Mouse (Mus musculus) hindbrain, postnatal 0 days (tissue): ENCODE results near the gene Kmt5b. TPM values are rescaled to one million over a fixed set of nuclear protein-coding genes. Genes with fewer than 3 reads are reported as not detected.
A peak's percentile ranks its signal among the peaks of the same experiment; 100 is the strongest.

Source experiments
- ATAC-seq: fragments of 200-750 bp; cut with Nextera tagmentation; 2 replicates; pipeline ENCODE4 v1.8.0; 2017; ENCODE audit warnings: mild to moderate bottlenecking, moderate TSS enrichment, moderate library complexity
- DNase-seq: peaks from one replicate; pipeline ENCODE4 v3.0.0-alpha.2; 2015; ENCODE audit warnings: low spot score
- H3K27ac ChIP-seq: fragments of 300-500 bp; sonication (generic); 2 replicates; pipeline ENCODE4 v1.5.1; 2014; ENCODE audit warnings: mild to moderate bottlenecking
- H3K27me3 ChIP-seq: fragments of 300-500 bp; sonication (generic); 2 replicates; pipeline ENCODE4 v1.6.1; 2014; ENCODE audit warnings: low read length, mixed read lengths; ENCODE audit not compliant: insufficient read depth
- H3K36me3 ChIP-seq: fragments of 300-500 bp; sonication (generic); 2 replicates; pipeline ENCODE4 v1.6.1; 2014; ENCODE audit warnings: low read length, mixed read lengths; ENCODE audit not compliant: insufficient read depth
- H3K4me1 ChIP-seq: fragments of 300-500 bp; sonication (generic); 2 replicates; pipeline ENCODE4 v1.6.1; 2014; ENCODE audit warnings: antibody characterized with exemption, low read length, mixed read lengths; ENCODE audit not compliant: insufficient read depth
- H3K4me2 ChIP-seq: fragments of 300-500 bp; sonication (generic); 2 replicates; pipeline ENCODE4 v1.6.1; 2014; ENCODE audit warnings: low read depth, mild to moderate bottlenecking, low read length, moderate library complexity, mixed read lengths
- H3K4me3 ChIP-seq: fragments of 300-500 bp; sonication (generic); 2 replicates; pipeline ENCODE4 v1.5.1; 2014; ENCODE audit warnings: low read length
- H3K9ac ChIP-seq: fragments of 300-500 bp; sonication (generic); replicated peaks from 2 replicates; pipeline ENCODE4 v1.6.1; 2014; ENCODE audit warnings: mild to moderate bottlenecking, low read length, moderate library complexity, mixed read lengths
- H3K9me3 ChIP-seq: fragments of 300-500 bp; sonication (generic); 2 replicates; pipeline ENCODE4 v1.6.1; 2016; ENCODE audit warnings: low read length, mixed read lengths
- CTCF ChIP-seq: IDR thresholded peaks from 2 replicates; pipeline ENCODE4 v1.5.1; 2016; ENCODE audit warnings: antibody characterized with exemption, control low read depth, low read depth
- WGBS: fragments of 180-500 bp; shearing (Covaris S2); extraction: QIAGEN DNeasy Blood & Tissue Kit; methylation state at CpG from one replicate; pipeline ENCODE4 v1.1.7; 2014; 5-methylcytosine and 5-hydroxymethylcytosine counted together
- polyA plus RNA-seq: library from polyadenylated mRNA; unstranded; fragments of >200 nt; fragmentation: Nextera tagmentation; extraction: Ambion mirVana; gene quantifications from 2 replicates; pipeline ENCODE4 v1.2.1, GENCODE M21; 2015
- total RNA-seq: library from RNA; depleted of rRNA; stranded (reverse); fragments of >200 nt; gene quantifications from 2 replicates; pipeline ENCODE4 v1.2.3, GENCODE M21; 2014

Gene Kmt5b
- total and polyA plus RNA-seq, 2 experiments from 2014 or later, result 32.8 to 43.5 TPM

DNA sequence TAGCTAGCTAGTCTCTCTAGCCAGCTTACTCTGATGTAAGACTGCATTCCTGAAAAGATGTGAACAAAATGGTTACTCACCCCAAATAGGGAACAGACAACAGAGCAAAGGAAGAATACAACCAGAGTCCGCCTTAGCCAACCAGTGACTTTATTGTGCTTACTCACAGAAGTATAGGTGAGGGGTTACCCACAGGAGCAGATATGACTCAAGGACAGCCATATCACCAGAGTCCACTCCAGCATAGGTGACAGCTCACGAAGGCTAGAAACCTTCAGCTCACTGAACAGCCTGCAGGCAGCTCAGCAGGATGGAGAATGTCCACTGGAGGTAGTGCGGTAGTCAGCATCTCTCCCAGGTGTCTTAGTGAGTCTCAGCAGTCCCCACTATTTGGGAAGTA lies 62.6 kb downstream of the Kmt5b start:
- ATAC-seq, result no peak
- H3K4me2 ChIP-seq, result no peak overlapping the region
- no peak for TF ChIP-seq CTCF
- no peak overlapping the region for H3K9ac ChIP-seq
- WGBS, result 89% methylated on average over 3 of the region's 3 CpGs
- no peak for DNase-seq
- H3K27ac ChIP-seq, result no peak overlapping the region
- no peaks in the 10 kb centered on the region for H3K36me3 ChIP-seq
- H3K4me1 ChIP-seq, result no peaks in the 10 kb centered on the region
- no peaks in the 10 kb centered on the region for H3K27me3 ChIP-seq
- H3K9me3 ChIP-seq, result no peaks in the 10 kb centered on the region
- H3K4me3 ChIP-seq, result no peak overlapping the region

DNA sequence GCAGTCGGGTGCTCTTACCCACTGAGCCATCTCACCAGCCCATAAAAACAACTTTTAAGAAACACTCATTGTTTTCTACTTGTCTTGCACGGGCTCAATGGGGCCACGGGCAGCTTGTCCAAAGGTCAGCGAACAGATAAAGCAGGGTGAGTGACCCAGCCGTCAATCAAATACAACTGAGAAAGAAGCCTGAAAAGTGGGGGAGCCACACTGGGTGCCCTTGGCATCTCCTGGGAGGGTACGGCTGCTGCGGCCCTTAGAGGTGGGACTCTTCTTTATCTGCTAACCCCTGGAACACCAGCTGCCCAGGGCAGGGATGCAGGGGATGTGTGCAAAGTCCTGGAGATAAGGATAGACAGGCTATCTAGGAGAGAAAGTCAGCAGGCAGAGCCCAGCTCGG lies 64.5 kb downstream of the Kmt5b start:
- Histone ChIP-seq H3K27me3 (no peaks in the 10 kb centered on the region), H3K4me2 (no peak overlapping the region), H3K4me3 (no peak overlapping the region), H3K9me3 (no peaks in the 10 kb centered on the region), H3K4me1 (no peaks in the 10 kb centered on the region), H3K36me3 (no peaks in the 10 kb centered on the region), H3K27ac (no peak overlapping the region), H3K9ac (no peak overlapping the region)
- 53% methylated on average over 8 of the region's 8 CpGs for WGBS
- no peak for TF ChIP-seq CTCF
- ATAC-seq (no peak), DNase-seq (no peak)

DNA sequence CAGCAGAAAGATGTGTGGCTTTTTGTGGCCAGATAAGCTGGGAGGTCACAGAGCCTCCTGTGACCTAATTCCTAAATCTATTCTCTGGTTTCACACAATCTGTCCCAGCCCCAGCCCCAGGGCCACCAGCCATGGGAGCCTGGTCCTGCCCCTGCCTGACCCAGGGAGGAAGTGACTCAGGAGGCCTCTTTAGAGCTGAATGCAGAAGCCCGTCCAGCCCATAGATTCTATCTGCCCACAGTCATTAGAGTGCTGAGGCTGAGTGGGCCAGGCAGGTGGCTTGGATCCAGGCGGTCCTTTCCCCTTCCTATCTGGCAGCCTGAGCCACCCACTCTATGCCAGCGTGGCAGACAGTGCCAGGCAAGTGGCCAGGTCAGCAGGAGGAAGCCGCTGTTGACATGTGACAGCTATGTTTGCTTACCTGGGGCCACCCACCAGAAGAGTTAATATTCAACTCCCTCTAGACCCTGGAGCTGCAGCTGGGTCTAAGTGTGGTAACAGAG lies 65.7 kb downstream of the Kmt5b start:
- DNase-seq, result peak; percentile 36
- TF ChIP-seq CTCF, result no peak
- H3K27ac ChIP-seq, result no peak overlapping the region
- no peak overlapping the region for H3K9ac ChIP-seq
- 40% methylated on average over 4 of the region's 4 CpGs for WGBS
- no peak overlapping the region for H3K4me2 ChIP-seq
- no peak overlapping the region for H3K4me3 ChIP-seq
- no peaks in the 10 kb centered on the region for H3K27me3 ChIP-seq
- ATAC-seq, result peak; percentile 55; the same call in 1 of the 2 replicates
- no peaks in the 10 kb centered on the region for H3K4me1 ChIP-seq
- no peaks in the 10 kb centered on the region for H3K36me3 ChIP-seq
- H3K9me3 ChIP-seq, result no peaks in the 10 kb centered on the region

DNA sequence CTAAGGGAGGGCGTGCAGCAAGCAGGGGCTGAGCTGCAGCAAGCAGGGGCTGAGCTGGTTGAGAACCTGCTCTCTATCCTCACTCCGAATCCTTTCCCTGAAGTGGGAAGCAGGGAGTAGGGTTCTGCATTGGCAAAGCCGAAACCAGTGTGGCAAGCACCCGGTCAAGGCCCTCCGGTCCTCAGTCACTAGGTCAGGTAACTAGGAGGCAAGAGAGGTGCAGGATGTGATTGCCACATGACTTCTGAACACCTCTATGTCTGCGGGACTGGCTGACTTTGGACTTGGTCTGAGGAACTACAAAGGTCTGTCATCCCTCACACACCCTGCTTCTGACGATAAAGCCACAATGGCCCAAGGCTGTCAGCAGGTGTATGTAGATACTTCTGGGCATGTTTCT lies 67.1 kb downstream of the Kmt5b start:
- no peaks in the 10 kb centered on the region for H3K27me3 ChIP-seq
- no peak overlapping the region for H3K4me2 ChIP-seq
- H3K36me3 ChIP-seq, result no peaks in the 10 kb centered on the region
- DNase-seq (no peak), ATAC-seq (no peak)
- no peak overlapping the region for H3K9ac ChIP-seq
- no peaks in the 10 kb centered on the region for H3K4me1 ChIP-seq
- no peak for TF ChIP-seq CTCF
- H3K27ac ChIP-seq, result no peak overlapping the region
- H3K9me3 ChIP-seq, result no peaks in the 10 kb centered on the region
- H3K4me3 ChIP-seq, result no peak overlapping the region
- 88% methylated on average over 7 of the region's 7 CpGs for WGBS

DNA sequence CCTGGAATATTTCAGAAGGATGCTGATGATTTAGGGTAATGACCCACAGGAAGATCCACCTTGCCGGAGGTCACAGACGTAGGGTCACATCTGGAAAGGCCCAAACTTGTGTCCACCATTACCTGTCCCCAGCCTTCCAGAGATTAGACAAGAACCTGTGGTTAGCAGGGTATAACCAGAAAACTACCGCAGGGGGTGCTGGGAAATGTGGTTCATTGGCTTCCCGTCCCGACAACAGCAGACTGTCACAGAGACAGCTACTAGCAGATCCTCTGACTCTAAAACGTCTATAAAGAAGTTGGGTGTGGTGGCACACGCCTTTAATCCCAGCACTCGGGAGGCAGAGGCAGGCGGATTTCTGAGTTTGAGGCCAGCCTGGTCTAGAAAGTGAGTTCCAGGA lies 69.6 kb downstream of the Kmt5b start:
- WGBS, result 89% methylated on average over 9 of the region's 9 CpGs
- Histone ChIP-seq H3K4me1 (no peaks in the 10 kb centered on the region), H3K27me3 (no peaks in the 10 kb centered on the region)

DNA sequence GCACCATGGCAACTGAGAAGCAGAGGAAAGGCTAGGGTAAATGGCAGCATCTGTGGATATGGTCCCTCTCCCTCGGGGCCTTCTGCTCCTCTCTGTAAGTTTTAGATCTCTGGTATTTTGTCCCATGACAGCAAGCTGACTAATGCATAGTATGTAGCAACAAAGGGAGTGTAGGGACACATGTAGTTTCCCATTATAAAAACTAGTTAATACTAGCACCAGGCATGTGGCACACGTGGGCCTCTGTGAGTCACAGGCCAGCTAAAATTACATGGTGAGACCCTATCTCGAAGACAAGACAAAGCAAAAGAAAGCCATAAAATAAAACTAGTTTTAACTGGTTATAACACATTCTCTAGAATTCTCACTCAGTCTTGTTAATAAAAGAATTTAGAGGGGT lies 71.7 kb downstream of the Kmt5b start:
- WGBS, result 84% methylated on average over 3 of the region's 3 CpGs
- TF ChIP-seq CTCF, result no peak
- no peak overlapping the region for H3K4me2 ChIP-seq
- DNase-seq, result no peak
- no peak overlapping the region for H3K4me3 ChIP-seq
- H3K9ac ChIP-seq, result no peak overlapping the region
- no peaks in the 10 kb centered on the region for H3K9me3 ChIP-seq
- no peak for ATAC-seq
- no peaks in the 10 kb centered on the region for H3K4me1 ChIP-seq
- H3K27me3 ChIP-seq, result no peaks in the 10 kb centered on the region
- no peak overlapping the region for H3K27ac ChIP-seq
- H3K36me3 ChIP-seq, result no peaks in the 10 kb centered on the region

More for the DNA sequence above, 69.6 kb downstream of the Kmt5b start:
- H3K4me3 ChIP-seq, result no peak overlapping the region
- no peak overlapping the region for H3K4me2 ChIP-seq
- H3K9ac ChIP-seq, result no peak overlapping the region
- H3K9me3 ChIP-seq, result no peaks in the 10 kb centered on the region
- DNase-seq (no peak), ATAC-seq (no peak)
- H3K36me3 ChIP-seq, result no peaks in the 10 kb centered on the region
- H3K27ac ChIP-seq, result no peak overlapping the region
- TF ChIP-seq CTCF, result no peak

DNA sequence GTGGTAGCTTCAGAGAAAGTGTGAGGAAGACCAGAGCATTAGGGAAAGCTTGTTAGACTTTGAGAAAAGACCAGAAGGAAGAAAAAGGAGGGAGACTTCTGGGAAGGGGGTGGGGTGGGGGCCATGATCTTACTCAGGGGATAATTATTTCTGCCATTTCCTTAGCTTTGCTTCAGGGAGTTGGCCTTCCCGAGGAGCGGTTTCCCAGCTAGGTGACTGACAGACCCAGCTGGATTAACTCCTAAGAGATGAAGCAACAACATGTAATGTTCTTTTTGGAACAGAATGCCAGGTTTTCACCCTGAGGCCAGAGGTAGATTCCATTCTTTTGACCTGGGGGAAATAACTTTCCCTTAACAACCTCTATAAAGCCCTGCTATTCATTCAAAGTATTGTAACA lies 72.5 kb downstream of the Kmt5b start:
- Histone ChIP-seq H3K9ac (no peak overlapping the region), H3K27me3 (no peaks in the 10 kb centered on the region), H3K4me1 (no peaks in the 10 kb centered on the region), H3K4me2 (no peak overlapping the region), H3K27ac (no peak overlapping the region), H3K36me3 (no peaks in the 10 kb centered on the region), H3K9me3 (no peaks in the 10 kb centered on the region), H3K4me3 (no peak overlapping the region)
- TF ChIP-seq CTCF, result no peak
- WGBS, result 63% methylated on average over 2 of the region's 2 CpGs
- no peak for DNase-seq
- ATAC-seq, result no peak
